Mouse (Mus musculus): ENCODE measurements around the gene Atrx.

Gene Atrx

DNA sequence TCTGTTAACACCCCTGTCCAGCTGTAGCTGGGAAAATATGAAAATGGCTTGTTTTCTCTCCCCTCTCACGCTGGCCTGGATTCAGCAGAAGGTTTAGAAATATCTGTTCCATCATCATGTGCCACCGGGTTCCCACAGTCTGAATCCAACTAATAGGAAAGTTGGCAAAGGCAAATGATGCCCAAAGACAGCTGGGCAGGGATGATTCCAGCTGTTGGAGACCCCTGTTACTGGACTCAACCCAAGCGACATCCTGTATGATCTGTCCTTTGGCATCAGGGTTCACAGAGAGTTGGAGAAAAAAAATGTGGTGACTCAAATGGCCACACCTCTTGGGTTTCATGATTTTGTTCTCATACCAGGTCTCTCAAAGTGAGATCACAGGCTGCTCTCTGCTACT is 161.3 kb downstream of the Atrx start:
- no peak for DNase-seq (ENCODE audit: inconsistent age in 2 of 2, low spot score in 1 of 2)

DNA sequence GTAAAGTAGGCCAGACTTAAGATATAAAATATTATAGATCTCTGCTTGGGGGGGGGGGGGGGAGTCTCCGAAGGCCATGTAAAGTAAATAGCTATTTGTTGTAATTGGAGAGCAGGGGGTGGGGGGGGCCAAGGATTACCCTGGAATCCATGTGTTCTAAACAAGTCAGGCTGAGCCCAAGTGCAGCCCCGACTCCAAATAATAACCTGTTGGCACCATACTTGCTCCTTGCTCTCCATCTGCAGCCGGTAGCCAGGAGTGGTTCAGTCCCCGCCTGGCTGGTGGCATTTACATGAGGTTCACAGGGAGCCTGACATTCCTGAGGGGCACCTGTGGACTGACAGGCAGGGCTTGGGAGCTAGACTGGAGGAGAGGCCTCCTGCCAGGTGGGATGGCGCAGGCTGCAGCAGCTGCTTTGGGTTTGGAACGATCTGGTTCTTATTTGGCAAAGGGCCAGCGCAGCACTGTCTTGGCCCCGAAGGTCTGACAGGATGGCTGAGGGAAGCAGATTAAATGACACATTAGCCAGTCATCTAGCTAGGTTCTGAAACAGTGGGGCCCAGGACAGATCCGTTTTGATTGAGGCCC is 161.9 kb downstream of the Atrx start:
- peak in 1 of 2 experiments; percentile 29 for DNase-seq (ENCODE audit: inconsistent age in 2 of 2, low spot score in 1 of 2)

DNA sequence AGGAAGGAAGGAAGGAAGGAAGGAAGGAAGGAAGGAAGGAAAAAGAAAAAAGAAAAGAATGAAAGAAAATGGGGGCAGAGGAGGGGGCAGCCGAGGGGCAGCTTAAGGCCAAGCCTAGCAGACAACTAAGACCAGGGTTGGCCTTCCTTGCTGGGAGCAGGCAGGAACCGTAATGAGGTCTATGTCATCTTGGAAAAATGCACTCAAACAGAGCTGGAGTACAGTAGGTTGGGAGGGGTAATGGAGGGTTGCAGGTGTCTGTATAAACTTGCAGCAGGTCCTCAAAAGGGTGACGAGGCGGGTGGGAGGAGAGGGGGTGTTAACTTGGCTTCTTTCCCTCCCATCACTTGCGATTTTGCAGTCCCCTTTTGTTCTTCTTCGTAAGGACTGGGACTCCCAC is 163.2 kb downstream of the Atrx start:
- no peak for DNase-seq (ENCODE audit: inconsistent age in 2 of 2, low spot score in 1 of 2)

DNA sequence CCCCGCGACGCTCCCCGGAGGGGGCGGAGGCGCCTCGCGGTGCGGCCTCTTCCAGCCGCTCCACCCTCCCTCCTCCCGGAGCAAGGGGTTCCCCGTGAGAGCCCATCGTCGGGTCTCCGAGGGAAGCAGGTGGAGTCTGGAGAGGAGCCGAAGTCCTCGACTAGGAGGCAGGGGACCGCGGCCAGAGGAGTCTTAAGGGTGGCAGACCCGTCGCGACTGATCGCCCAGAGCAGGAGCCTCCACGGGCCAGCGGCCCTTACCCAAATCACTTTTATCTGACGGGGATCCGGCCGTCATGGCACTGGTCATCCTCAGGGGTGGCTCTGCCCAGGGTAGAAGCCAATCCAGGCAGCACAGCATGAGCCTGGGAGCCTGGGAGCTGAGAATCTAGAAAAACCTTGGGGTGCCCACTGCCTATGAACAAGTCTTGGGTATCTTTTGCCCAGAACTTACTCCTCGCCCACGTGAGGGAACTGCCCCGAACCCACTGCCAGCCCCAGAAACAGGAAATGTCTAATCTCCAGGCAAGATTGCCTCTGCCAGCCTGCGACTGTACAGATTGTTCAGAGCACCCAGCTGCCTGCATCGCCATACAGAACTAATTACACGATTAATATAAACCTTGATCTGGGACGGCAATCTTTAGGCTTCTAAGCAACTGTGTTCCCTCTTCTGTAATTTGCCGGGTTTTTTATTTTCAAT is 164.0 kb downstream of the Atrx start:
- DNase-seq (ENCODE audit: inconsistent age in 2 of 2, low spot score in 1 of 2): peak in 1 of 2 experiments; percentile 32

DNA sequence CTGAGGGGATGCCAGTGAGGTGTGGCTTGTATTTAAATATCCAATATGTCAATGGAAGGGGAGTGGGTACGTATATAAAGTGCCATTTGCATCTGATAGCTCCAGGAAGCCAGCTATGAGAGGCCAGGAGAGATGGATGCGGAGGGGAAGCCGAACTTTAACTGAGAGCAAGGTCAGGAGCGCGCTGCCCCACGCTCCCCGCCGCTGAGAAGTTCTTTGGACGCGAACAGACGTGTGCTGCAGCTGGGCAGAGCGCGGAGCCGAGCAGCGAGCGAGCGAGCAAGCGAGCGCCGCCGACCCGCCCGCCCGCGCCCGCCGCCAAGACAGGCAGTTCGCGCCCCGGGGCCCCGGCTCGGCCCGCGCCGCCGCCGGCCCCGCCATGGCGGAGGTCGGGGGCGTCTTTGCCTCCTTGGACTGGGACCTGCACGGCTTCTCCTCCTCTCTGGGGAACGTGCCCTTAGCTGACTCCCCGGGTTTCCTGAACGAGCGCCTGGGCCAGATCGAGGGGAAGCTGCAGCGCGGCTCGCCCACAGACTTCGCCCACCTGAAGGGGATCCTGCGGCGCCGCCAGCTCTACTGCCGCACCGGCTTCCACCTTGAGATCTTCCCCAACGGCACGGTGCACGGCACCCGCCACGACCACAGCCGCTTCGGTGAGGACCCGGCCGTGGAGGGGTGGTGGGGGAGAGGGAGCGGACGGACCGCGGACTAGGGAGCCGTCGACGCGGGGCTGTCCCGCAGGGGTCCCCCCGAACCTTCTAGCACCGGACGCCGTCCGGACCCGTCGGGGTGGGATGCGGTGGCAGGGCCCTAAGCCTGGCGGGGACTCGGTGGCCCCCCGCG is 164.8 kb downstream of the Atrx start, which contains the start of gene Fgf16:
Gene Fgf16 (plus strand): TSS at position 118 of the 843 bp plus-strand sequence.
- DNase-seq (ENCODE audit: inconsistent age in 2 of 2, low spot score in 1 of 2): peak in 1 of 2 experiments; percentile 43

DNA sequence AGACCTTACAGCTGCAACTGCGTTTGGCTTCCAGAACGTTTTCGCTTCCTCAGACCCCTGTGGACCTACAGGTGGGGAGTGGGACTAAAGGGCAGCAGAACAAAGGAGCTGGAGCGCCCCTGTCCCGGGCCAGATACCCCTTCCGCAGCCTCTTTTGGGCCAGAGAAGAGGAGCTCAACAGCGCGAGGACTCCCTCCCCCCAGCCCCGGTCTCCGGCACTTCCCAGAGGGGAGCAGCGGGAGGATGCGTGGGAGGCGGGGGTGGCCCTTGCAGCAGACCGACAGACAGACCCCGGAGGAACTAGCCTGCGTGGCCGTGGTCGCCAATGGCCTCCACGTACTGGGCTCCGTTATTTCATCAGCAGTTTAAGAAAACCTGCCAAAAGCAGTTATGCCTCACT is 165.6 kb downstream of the Atrx start:
- peak in 1 of 2 experiments; percentile 32 for DNase-seq (ENCODE audit: inconsistent age in 2 of 2, low spot score in 1 of 2)

DNA sequence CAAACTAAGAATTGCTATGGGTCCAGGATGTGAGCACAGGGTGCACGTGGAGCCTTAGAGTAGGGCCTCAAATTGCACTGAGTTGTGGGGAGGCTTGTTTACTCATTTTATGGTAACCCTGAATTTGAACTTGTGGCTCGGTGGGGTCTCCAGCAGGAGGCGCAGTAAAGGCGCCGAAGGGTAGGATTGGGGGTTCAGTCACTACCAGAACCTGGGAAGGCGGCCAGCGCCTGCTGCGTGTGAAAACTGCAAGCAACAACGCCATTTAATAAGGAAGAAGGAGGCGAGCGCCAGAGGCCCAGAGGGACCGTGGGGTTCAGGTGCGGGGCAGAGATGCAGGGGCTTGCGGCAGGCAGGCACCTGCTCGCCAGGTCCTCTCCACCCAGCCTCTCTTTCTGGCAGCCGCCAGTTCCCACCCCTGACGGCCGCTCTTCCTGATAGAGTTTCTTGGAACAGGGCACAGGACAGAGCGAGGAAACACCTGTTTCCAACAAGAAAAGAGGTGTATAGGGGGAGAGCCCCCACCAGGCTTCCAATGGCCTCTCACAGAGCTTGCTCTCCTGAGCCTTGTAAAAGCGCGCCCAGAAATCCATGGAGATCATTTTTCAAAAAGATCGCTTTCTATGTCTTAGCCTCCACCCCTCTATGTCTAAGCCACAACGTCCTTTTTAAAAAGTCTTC is 166.2 kb downstream of the Atrx start:
- peak in 1 of 2 experiments; percentile 31 for DNase-seq (ENCODE audit: inconsistent age in 2 of 2, low spot score in 1 of 2)
